Mouse (Mus musculus) left cerebral cortex, postnatal 14 days (tissue): ENCODE data around the gene Srsf4. TPM values are rescaled to one million over a fixed set of nuclear protein-coding genes. Genes with fewer than 3 reads are reported as not detected.

Source experiments
- DNase-seq, 2 experiments: peaks; one replicate each; pipeline ENCODE4 v3.0.0; 2021 to 2022; ENCODE audit warnings: low spot score in 2 of 2, mixed read lengths in 1 of 2
- intact Hi-C: fragments of 180-260 bp; cut with DNase I; formaldehyde crosslinking; loops from one replicate; pipeline ENCODE4 v1.15.1; 2025
- long read RNA-seq, 2 experiments: library from polyadenylated mRNA; stranded (forward); transcript quantifications; one replicate each; pipeline ENCODE4 v2.0.0; 2021
- total RNA-seq, 2 experiments: library from RNA; stranded (reverse); gene quantifications; 2 replicates each; pipeline ENCODE4 v1.2.3; 2021

Srsf4 gene
- 10 to 100 TPM; 67.2 to 78.6 TPM for total RNA-seq
- long read RNA-seq, experiment 1, transcript Srsf4-202 (6 exons, 2,257 nt): major isoform, 66 of 97 reads
- long read RNA-seq, experiment 1, partial matches to known transcripts: 6 of 97 reads
- long read RNA-seq, experiment 1, other reads (novel, unspliced or antisense): 24 of 97 reads
- long read RNA-seq, experiment 2, transcript Srsf4-202 (6 exons, 2,257 nt): major isoform, 81 of 106 reads
- long read RNA-seq, experiment 2, partial matches to known transcripts: 5 of 106 reads
- long read RNA-seq, experiment 2, other reads (novel, unspliced or antisense): 20 of 106 reads

DNA sequence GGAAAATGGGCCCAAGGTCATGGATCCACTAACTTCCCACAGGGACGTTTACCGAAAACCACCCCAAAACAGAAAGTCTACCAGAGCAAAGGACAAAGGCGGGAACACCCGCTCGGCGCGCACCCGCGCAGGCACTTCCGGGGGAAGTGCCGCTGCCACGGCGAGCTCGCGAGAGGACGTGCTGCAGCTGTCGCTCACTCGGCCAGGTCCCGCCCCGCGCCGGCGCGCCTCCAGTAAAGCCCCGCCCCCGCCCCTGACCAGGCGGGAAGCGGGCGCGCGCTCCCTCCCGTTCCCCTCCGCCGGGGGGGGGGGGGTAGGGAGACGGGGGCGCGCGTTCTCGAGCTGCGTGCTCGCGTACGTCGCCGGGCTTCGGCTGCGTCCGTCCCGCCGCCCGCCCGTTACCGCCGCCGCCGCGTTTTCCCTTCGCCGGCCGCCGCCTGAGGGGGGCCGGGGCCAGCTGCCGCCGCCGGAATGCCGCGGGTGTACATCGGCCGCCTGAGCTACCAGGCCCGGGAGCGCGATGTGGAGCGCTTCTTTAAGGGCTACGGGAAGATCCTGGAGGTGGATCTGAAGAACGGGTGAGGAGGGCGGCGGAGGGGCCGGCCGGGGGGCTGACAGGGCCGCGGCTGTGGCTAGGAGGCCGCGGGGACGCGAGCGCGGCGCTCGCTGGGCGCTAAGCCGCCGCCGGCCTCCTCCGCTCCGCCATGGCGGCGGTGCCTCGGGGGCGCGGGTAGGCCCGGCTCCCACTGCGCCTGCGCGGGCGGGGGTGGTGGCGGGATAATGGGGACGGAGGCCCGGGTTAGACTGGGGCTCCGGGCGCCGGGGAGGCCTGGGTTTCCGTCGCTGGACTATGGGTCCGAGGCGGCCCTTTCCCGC is at the start of gene Srsf4:
TSS of gene Srsf4 (plus strand) at position 325 of the 876 bp plus-strand sequence.
- intact Hi-C loops: no loop called here
- DNase-seq: peak; percentile 95 to 96

DNA sequence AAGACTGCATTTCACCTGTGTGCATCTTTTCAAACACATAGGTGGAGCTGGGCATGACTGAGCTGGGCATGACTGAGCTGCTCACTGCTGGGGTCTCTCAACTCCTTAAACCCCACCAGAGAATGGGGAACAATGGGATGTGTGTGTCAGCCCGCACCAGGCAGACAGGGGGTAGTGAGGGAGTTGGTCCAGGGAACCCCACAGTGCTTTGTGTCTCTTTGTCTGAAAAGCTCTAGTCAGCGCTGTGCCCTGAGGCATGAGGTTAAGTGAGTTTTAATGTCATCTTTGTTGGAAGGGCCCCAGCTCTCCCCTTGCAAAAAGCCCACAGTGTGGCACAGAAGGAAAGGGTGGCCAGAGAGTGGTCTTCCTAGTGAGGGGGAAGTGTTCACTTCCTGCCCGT is 48.5 kb upstream of the Srsf4 start:
- no peak for DNase-seq
- intact Hi-C loops: no loop called here

DNA sequence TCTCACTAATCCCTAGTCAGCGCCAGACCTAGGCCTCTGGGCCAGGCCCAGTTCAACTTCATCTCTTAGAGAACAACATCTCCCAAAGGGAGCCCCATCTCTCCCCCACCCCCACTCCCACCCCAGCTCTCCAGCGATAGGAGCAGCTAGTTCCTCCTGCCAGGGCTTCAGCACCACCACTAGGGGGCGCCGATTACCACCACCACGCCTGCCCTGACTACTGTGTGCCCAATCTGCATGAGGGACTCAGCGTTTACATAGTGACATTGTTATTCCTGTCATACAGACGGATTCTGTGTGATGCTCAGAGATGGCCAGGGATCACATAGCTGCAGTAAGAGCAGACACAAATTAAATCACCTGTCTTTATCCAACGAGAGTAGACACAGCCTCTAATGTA is 47.6 kb upstream of the Srsf4 start:
- intact Hi-C loops: no loop called here
- no peak for DNase-seq

DNA sequence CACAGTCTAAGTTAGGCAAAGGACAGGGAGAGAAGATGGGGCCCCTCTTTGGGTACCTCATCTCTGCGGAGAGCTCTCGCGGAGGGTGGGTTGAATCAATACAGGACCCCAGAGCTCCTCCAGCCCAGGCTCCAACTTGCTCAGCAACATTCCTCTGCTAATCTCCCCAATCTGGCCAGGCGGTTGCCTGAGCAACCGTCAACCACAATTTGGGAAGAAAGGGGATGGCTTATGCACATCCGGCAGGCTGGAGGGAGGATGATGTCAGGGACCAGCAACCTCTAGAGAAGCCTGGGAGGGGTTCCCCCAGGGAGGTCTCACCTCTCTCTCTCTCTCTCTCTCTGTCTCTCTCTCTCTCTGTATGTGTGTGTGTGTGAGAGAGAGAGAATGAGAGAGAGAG is 46.5 kb upstream of the Srsf4 start:
- intact Hi-C loops: no loop called here
- no peak for DNase-seq

DNA sequence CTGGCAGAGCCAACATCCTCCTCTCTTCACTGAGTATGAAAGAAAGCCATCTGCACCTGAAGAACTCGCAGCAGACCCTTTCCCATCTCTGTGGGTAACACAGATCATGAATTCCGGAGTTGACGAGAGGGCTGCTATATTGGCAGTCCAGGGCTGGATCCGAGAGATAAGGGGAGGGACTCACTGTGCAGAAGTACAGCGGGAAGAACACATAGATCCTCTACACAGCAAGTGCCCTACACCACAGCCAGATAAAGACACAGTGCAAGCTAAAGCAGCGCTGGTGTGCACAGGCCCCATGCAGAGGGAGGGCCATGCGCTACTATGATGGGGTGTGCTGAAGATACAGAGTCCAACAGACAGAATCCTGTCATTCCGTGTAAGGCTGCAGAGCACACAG is 44.3 kb upstream of the Srsf4 start:
- DNase-seq: no peak

DNA sequence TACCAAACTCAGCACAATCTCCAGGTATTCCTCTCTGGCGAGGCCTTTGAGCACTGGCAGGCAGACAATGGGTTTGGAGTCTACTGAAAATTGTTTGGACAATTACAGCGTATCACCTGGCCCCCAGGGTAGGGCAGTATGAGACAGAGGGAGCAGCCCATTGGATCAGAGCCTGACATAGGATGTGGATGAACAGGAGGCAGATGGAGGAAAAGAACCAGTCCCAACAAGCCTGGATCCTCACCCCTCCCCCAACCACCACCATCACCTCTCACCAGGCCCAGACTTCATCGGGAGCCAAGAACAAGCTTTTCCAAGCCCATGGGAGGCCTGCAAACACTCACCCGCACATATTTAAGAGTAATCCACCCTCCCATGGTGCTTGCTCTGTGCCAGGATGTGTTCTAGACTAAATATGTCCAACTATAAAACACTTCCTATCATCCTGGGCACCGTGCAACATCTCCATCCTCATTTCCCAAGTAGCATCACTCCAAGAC is 41.8 kb upstream of the Srsf4 start:
- intact Hi-C loops: loop anchor here (5.0 to 10.0 kb wide), 3 partner anchors 49 to 1037 kb away; partner anchors contain the start of gene Sdc3
- no peak for DNase-seq

More for the DNA sequence above, 44.3 kb upstream of the Srsf4 start:
- intact Hi-C loops: no loop called here

DNA sequence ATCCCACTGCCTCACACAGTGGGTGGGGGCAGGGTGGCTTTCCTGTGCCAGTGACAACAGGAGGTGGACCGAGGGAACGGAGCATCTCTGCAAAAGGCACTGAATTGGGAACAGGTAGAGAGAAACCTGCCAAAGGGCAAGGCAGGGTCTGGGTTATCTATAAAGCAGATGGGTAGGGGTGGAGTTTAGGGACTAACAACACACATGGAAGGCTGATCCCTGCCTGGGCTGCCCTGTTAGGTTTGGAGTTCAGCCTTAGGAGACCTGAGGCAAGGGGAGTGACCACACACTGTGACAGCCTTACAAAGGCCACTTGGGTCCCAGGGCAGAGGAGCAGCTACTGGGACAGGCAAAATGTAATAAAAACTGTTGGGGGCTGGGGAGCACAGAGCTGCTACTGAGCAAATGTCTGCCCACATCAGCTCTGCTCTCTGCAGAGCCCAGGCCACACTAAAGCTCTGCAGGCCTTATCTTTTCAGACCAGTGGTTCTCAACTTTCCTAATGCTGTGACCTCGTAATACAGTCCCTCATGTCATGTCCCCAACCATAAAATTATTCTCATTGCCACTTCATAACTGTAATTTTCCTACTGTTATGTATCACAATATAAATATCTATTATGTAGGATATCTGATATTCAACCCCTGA is 40.5 kb upstream of the Srsf4 start:
- no peak for DNase-seq
- intact Hi-C loops: loop anchor here (5.0 to 10.0 kb wide), 3 partner anchors 51 to 1038 kb away; partner anchors contain the start of gene Sdc3

DNA sequence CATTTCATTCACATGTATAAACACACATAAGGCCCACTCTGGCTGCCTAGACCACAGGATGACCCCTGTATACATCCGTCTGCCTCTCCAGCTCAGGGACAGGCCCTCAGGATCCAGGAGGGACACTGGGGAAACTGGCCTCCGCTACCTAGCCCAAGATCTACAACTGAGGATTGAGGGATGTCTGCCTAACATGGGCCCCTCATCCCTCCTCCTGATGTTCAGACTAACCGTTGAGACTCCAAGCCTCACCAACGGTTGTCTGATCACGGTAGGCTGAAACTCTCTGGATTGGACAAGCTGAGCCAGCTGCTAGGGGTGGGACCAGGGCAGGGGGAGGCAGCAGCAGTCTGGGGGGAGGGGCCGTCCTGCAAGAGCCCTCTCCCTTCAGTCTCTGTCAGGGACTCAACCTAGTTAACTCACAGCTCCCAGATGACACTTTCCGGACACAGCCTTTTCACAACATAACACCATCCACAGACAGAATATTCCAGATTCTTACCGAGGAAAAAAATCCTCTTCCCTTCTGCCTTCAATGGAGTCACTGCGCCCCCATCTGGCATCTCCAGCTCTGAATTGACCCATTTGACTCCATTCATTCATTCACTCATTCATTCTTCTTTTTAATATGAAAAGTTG is 39.3 kb upstream of the Srsf4 start:
- intact Hi-C loops: loop anchor here (5.0 to 10.0 kb wide), 3 partner anchors 52 to 1039 kb away; partner anchors contain the start of gene Sdc3
- peak in 1 of 2 experiments; percentile 50 for DNase-seq

DNA sequence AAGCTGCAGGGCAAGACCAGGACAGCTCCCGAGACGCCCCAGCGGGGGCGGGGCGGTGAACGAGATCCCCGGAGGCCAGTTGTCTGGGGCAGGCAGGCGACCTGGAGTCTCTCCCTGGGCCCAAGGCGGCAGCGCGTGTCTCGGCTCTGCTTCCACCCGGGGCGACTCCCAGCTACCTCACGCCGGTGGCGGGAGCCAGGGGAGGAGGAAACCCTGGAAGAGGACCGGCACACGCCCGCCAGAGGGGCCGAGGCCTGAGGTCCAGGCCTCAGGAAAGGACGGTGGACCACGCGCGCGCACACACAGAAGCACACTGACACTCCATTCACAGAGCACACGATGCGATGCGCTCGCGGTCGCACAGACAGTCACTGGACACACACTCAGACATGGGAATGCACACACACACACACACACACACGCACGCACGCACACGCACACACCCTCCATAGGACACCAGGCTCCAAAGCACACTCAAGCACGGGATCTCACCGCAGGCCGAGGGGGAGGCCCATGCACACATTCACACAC is 37.0 kb upstream of the Srsf4 start:
- intact Hi-C loops: loop anchor here (5.0 to 10.0 kb wide), 3 partner anchors 349 to 1042 kb away; partner anchors contain the start of gene Sdc3
- DNase-seq: no peak

DNA sequence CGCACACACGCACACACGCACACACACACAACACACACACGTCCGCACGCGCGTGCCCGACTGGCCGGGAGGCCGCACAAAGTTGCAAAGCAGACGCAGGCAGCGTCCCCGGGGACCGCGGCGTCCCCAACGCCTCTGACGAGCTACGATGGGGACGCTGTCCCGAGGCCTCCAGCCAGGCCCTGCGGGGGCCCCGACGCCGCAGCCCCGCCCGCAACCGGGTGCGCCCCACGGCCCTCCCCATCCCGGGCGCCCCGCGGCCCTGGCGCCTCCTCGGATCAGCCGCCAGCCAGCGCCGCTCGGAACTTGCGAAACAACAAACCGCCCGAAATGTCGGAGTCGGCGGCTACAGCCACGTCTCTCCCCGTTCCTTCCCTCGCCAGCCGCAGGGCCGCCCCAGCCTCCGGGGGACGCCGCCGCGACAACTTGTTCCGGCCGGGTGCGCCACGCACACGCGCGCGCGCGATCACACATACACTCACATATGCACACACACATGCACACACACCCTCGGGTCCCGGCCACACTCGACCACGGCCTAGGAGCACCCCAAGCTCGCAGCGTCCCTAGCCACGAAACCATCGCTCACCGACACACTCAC is 36.4 kb upstream of the Srsf4 start:
- intact Hi-C loops: loop anchor here (5.0 to 10.0 kb wide), 3 partner anchors 350 to 1042 kb away; partner anchors contain the start of gene Sdc3
- DNase-seq: no peak

DNA sequence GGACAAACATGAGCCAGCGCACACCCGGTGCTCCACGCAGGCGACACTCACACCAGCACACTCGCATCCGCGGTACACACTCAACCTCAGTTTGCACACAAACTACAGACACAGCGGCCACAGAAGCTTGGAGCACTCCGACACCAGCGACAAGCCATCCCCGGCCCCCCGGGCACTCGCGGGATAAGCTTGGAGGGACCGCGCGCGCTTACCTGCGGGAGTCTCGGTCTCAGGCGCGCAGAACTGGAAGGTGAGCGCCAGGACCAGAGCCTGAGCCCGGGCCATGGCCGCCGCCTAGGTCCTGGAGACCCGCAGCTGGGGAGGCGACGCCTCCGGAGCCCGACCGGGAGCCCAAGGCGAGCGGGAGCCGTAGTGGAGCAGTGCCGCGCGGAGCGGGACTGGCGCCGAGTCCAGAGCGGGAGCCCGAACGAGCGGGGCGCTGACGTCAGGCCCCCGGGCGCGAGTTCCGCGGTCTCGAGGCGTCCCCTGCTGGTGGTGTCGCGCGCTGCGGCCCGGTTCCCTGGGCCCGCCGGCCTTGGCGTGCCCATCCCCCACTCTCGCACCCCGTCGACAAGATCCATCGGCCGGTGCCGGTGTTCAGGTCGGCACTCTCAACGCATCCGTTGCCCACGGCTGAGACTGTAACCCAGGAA is 35.4 kb upstream of the Srsf4 start, which contains the start of gene Ptpru:
TSS of gene Ptpru (minus strand) at position 417 of the 653 bp plus-strand sequence.
- peak; percentile 87 to 93 for DNase-seq
- intact Hi-C loops: loop anchor here (1.0 to 10.0 kb wide), 4 partner anchors 351 to 1043 kb away; partner anchors contain the start of gene Sdc3

DNA sequence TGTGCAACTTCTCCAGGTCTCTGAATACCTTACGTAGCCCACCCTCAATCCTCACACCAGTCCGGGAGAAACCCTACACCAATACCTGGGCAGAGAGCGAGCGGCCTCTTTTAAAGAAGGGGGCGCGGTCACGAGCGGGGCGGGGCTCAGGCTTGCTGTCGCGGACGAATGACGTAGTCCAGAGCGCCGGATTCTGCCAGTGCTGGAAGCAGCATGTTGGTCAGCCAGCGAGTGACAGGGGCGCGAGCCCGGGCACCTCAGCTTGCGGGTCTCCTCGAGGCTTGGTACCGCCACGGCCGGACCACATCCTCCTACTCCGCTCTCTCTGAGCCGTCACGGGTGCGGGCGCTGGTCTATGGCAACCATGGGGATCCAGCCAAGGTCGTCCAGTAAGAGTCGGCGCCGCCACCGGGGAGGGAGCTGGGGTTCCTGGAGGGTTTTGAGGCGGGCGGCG is 30.1 kb upstream of the Srsf4 start, which contains the start of gene Mecr:
TSS of gene Mecr (plus strand) at position 181 of the 454 bp plus-strand sequence.
- DNase-seq: peak; percentile 92 to 96
- intact Hi-C loops: no loop called here

DNA sequence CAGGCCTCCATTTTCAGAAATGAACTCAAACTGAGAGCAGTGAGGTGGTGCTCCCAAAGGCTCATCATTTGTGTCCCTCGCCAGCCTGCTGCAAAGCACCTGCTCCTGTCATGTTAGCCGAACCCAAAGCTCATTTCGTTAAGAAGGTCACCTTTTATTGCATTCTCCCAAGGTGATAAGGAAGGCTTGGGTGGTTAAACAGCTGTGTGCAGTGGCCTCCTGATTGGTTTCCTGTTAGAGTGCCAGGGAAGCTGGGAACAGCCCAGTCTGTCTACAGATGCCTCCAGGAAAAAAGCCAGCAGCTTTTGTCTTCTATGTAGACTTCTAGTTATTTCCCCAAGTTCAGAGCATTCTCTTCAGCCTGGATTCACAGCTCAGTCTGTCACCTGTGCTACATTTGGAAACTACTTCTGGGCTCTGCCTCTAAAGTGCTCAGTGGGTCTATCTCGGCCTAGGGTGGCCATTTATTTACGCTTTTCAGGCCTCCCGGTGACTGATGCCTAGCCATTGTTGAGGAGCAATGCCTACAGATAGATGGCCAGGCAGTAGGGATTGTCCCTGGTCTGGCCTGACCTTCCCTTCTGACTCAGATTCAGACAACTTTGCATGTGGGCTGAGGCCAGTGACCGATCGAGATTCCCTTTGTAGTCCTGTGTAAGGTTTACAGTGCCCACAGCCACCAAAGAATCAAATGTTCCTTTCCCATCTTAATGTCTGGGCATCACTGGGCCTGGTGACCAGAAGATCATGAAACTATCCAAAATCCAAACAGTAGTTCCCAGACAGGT is 27.2 kb upstream of the Srsf4 start:
- DNase-seq: no peak
- intact Hi-C loops: no loop called here

DNA sequence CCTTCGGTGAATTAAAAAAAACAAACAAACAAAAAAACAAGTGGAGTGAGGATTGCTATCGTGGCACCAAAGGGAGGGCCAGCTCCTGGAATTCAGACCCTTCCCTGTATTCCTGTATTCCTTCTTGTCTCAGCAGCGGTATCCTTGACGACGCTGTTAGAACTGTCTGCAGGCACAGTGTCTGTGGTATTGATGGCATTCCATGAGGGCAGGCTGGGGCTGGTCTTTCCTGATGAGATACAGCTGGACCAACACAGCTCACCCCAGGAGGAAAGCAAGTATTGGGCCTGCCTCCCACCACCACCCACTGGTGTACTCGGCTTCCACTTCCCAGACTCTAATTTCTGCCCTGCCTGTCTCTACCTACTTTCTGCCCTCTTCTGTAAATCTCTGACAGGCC is 25.3 kb upstream of the Srsf4 start:
- intact Hi-C loops: no loop called here
- no peak for DNase-seq

DNA sequence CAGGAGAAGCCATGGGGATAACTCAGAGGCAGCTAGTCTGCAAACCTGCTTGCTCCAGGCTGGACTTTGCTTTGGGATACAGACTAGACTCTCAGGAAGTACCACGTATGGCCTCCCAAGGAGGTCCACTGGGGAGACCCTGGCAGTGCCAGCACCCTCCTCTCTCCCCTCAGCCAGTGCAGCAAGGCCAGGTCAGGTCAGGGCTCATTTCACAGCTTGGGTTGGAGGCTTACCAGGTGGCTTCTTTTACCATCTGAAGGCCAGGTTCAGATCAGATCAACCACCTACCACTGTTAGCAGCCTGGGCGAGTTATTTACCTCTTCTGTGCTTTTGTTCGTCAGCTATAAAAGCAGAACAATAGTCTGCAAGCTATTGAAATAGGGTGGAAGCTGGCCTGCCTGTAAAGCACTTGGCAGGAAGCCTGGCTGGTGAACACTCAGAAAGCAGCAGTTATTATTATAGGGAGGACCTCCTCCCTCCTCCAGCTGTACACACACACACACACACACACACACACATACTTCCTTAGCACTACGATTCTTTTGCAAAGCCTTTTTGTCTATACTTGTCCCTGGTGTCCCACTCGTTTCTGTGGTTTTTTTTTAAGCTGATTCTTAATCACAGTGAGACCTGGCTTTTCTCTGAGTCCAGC is 23.3 kb upstream of the Srsf4 start:
- DNase-seq: peak; percentile 74 to 78
- intact Hi-C loops: no loop called here

DNA sequence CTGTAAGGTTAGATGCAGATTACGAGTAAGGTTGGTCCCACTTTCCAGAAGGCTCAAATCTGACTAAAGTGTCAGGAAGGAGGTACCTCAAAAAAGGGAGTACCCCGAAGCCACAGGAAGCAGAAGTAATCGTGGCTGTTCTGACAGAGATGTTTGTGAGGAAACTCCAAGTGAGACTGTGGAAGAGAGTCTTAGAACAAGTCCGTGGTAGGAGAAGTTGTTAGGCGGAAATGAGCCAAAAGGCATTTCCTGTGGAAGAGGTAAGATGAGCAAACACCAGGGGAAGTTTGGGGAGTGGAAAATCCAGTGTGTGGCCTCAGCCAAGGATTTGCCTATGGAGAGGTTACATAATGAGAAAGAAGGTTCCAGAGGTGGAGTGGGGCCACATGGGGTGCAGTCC is 18.5 kb upstream of the Srsf4 start:
- intact Hi-C loops: no loop called here

More for the DNA sequence above, 18.5 kb upstream of the Srsf4 start:
- no peak for DNase-seq
